Mouse (Mus musculus) liver, embryonic 14.5 days (tissue): ENCODE data around the gene Ppp2r5b. TPM values are rescaled to one million over a fixed set of nuclear protein-coding genes. Genes with fewer than 3 reads are reported as not detected.

Source experiments
- ATAC-seq: fragments of 200-750 bp; cut with Nextera tagmentation; 2 replicates; pipeline ENCODE4 v1.8.0; 2017; ENCODE audit warnings: moderate number of reproducible peaks, mild to moderate bottlenecking, moderate library complexity; ENCODE audit not compliant: insufficient read depth
- DNase-seq, 3 experiments: peaks; one replicate each; pipeline ENCODE4 v3.0.0-alpha.2; 2012 to 2013; ENCODE audit warnings: low read depth in 3 of 3, low spot score in 3 of 3
- H3K27ac ChIP-seq: fragments of 300-500 bp; sonication (generic); 2 replicates; pipeline ENCODE4 v1.5.1; 2014; ENCODE audit warnings: moderate library complexity, mild to moderate bottlenecking, control low read depth, inconsistent platforms
- H3K27me3 ChIP-seq: fragments of 300-500 bp; sonication (generic); 2 replicates; pipeline ENCODE4 v1.6.1; 2014; ENCODE audit warnings: mild to moderate bottlenecking, low read length, moderate library complexity; ENCODE audit not compliant: control insufficient read depth, insufficient read depth
- H3K36me3 ChIP-seq: fragments of 300-500 bp; sonication (generic); replicated peaks from 2 replicates; pipeline ENCODE4 v1.6.1; 2014; ENCODE audit warnings: low read depth; ENCODE audit not compliant: control insufficient read depth, insufficient read depth
- H3K4me1 ChIP-seq, 2 experiments: fragments of 200-500 bp in 1 of 2; fragments of 300-500 bp in 1 of 2; sonication (generic) in 1 of 2; replicated peaks; 2 replicates each; pipeline ENCODE4 v1.6.1; 2012 to 2014; ENCODE audit warnings: antibody characterized with exemption in 1 of 2, inconsistent platforms in 1 of 2, low read length in 1 of 2; ENCODE audit not compliant: control insufficient read depth in 2 of 2, insufficient read depth in 2 of 2
- H3K4me2 ChIP-seq: fragments of 300-500 bp; sonication (generic); 2 replicates; pipeline ENCODE4 v1.6.1; 2014; ENCODE audit warnings: low read depth, mild to moderate bottlenecking, control low read depth, moderate library complexity
- H3K4me3 ChIP-seq, 2 experiments: fragments of 200-500 bp in 1 of 2; fragments of 300-500 bp in 1 of 2; sonication (generic) in 1 of 2; 2 replicates each; pipeline ENCODE4 v1.5.1; 2012 to 2014; ENCODE audit warnings: low read depth in 2 of 2, low read length in 2 of 2, mild to moderate bottlenecking in 2 of 2, control low read depth in 1 of 2, inconsistent platforms in 1 of 2, moderate library complexity in 1 of 2; ENCODE audit not compliant: insufficient read depth in 1 of 2
- H3K9ac ChIP-seq: fragments of 300-500 bp; sonication (generic); replicated peaks from 2 replicates; pipeline ENCODE4 v1.6.1; 2014; ENCODE audit warnings: mild to moderate bottlenecking, control low read depth, moderate library complexity
- H3K9me3 ChIP-seq: fragments of 300-500 bp; sonication (generic); 2 replicates; pipeline ENCODE4 v1.6.1; 2016; ENCODE audit warnings: low read length, mixed read lengths; ENCODE audit not compliant: control insufficient read depth
- CTCF ChIP-seq: IDR thresholded peaks from 2 replicates; pipeline ENCODE4 v1.5.1; 2016; ENCODE audit warnings: antibody characterized with exemption, low read depth, control low read depth
- EP300 ChIP-seq: IDR thresholded peaks from 2 replicates; pipeline ENCODE4 v1.6.1; 2016; ENCODE audit warnings: antibody characterized with exemption, low read depth
- WGBS: fragments of 180-500 bp; shearing (Covaris S2); extraction: QIAGEN DNeasy Blood & Tissue Kit; methylation state at CpG from one replicate; pipeline ENCODE4 v1.1.7; 2014; ENCODE audit not compliant: insufficient replicate concordance; 5-methylcytosine and 5-hydroxymethylcytosine counted together
- polyA plus RNA-seq, 2 experiments: library from polyadenylated mRNA; depleted of rRNA in 1 of 2; stranded (reverse) in 1 of 2; unstranded in 1 of 2; fragments of >200 nt; fragmentation: Nextera tagmentation in 1 of 2; extraction: Ambion mirVana in 1 of 2; gene quantifications; 2 replicates each; pipeline versions ENCODE4 v1.2.1 to v1.2.3; 2012 to 2014

Gene Ppp2r5b
- polyA plus RNA-seq, 2 experiments = 2.5 to 3.2 TPM

DNA sequence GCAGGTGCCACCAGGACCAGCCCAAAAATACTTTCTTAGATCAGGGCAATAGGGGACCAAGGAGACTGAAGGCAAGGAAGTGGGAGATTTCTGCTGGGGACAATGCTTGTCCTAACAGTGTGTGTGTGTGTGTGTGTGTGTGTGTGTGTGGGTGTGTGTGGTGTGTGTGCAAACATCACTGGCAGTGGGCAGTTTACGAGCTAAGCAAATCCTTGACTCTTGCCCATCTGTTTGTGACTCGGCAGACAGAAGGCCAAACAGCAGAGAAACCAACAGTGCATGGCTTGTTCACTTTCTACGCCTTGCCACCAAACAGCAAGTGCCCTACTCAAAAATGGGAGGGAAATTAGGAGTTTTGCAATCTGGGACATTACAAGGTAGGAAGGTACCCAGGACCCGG lies 37.9 kb upstream of the Ppp2r5b start:
- Histone ChIP-seq H3K4me1 (peaks cover 12 to 20% of the 10 kb centered on the region in 2 experiments), H3K9me3 (no peaks in the 10 kb centered on the region), H3K4me2 (no peak overlapping the region), H3K27me3 (no peaks in the 10 kb centered on the region), H3K36me3 (no peaks in the 10 kb centered on the region), H3K9ac (no peak overlapping the region), H3K27ac (no peak overlapping the region), H3K4me3 (no peak overlapping the region)
- 62% methylated on average over 4 of the region's 4 CpGs for WGBS
- ATAC-seq (no peak), DNase-seq (no peak)
- TF ChIP-seq EP300 (no peak), CTCF (no peak)

DNA sequence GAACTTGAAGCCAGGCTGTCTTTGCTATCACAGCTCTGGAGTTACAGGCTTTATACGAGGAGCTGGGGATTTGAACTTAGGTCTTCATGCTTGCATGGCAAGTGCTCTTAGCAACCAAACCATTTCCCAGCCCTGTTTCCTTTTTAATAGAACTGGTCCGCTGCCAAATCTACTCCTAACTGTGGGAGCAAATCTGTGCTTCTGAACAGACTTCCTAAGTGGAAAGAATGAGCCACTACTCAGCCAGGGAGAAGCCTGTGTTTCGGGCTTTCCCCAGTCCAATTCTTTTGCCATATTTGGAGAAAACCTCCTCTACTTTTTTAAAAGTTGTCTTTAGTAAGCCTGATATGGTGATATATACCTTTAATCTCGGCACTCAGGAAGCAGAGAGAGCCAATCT lies 37.1 kb upstream of the Ppp2r5b start:
- Histone ChIP-seq H3K9ac (no peak overlapping the region), H3K27ac (no peak overlapping the region), H3K36me3 (no peaks in the 10 kb centered on the region), H3K4me2 (no peak overlapping the region), H3K4me3 (no peak overlapping the region), H3K4me1 (peaks cover 6 to 12% of the 10 kb centered on the region in 2 experiments), H3K9me3 (no peaks in the 10 kb centered on the region), H3K27me3 (no peaks in the 10 kb centered on the region)
- TF ChIP-seq EP300 (no peak), CTCF (no peak)
- DNase-seq = no peak
- no peak for ATAC-seq
- 77% methylated on average over 4 of the region's 4 CpGs for WGBS

DNA sequence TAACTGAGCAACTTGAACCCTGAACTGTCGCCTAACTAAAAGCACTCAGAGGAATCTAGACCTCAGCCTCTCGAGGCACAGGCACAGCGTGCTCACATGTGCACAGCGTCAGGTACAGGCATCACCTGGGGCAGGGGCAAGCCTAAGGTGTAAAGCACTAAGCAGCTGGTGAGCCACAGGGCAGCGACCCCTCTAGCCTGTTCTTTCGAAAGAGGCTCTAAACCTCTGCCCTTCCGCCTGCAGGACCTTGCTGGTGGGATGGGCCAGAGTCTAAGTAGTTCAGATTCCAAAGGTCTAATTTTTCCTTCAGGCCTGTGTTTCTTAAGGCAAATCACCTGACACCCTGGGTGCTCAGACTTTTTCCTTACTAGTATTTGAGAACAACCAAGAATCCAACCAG lies 36.4 kb upstream of the Ppp2r5b start:
- H3K9ac ChIP-seq = no peak overlapping the region
- H3K4me2 ChIP-seq = no peak overlapping the region
- H3K27ac ChIP-seq = no peak overlapping the region
- H3K9me3 ChIP-seq = no peaks in the 10 kb centered on the region
- DNase-seq (no peak), ATAC-seq (no peak)
- H3K4me1 ChIP-seq = peaks cover 6 to 12% of the 10 kb centered on the region in 2 experiments
- no peak for TF ChIP-seq EP300
- TF ChIP-seq CTCF = no peak
- no peak overlapping the region for H3K4me3 ChIP-seq
- no peaks in the 10 kb centered on the region for H3K27me3 ChIP-seq
- no peaks in the 10 kb centered on the region for H3K36me3 ChIP-seq
- 67% methylated on average over 7 of the region's 7 CpGs for WGBS

DNA sequence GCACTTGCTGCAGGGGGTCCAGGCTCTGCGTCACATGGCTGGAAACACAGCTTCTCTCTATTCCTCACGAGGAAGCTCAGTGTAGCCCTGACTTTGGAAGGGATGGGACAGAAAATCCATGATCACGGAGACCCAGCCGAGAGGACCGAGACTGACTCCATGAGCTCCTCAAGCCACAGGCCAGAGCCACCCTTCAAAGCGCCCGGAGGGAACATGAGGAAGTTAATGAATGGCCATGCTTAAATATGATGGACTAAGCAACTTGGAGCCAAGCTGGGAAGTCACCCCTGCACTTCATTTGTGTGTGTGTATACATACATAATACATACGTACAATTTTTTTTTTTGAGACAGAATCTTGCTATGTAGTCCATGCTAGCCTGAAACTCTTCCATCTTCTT lies 35.5 kb upstream of the Ppp2r5b start:
- DNase-seq = no peak
- no peak for TF ChIP-seq CTCF
- Histone ChIP-seq H3K9ac (no peak overlapping the region), H3K36me3 (no peaks in the 10 kb centered on the region), H3K4me1 (peaks cover 6 to 11% of the 10 kb centered on the region in 2 experiments), H3K27ac (no peak overlapping the region), H3K9me3 (no peaks in the 10 kb centered on the region), H3K4me2 (no peak overlapping the region), H3K27me3 (no peaks in the 10 kb centered on the region), H3K4me3 (no peak overlapping the region)
- ATAC-seq = no peak
- WGBS = 67% methylated on average over 8 of the region's 8 CpGs

DNA sequence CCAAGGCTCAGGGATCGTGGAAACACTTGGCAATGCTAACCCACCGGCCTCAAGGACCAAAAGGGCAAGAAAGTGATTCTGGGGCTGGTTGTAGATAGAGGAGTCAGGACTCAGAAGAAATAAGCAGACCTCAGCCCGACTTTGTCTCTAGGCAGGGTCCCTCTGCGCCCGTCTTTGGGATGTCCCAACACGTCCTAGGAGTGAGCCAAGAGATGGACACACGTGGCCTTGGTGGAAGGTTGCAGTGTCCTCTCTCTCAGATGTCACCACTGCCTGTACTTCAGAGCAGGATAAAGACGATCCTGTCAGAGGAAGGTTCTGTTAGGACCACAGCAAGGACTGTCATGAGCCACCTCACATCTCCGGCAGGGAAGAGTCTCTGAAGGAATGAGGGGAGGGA lies 35.0 kb upstream of the Ppp2r5b start:
- H3K9ac ChIP-seq = no peak overlapping the region

More for the DNA sequence above, 35.0 kb upstream of the Ppp2r5b start:
- H3K9me3 ChIP-seq = no peaks in the 10 kb centered on the region
- H3K4me3 ChIP-seq = no peak overlapping the region
- 65% methylated on average over 9 of the region's 9 CpGs for WGBS
- H3K36me3 ChIP-seq = no peaks in the 10 kb centered on the region
- peaks cover 4 to 5% of the 10 kb centered on the region in 2 experiments for H3K4me1 ChIP-seq
- no peak for TF ChIP-seq CTCF
- TF ChIP-seq EP300 = no peak
- H3K27me3 ChIP-seq = no peaks in the 10 kb centered on the region
- no peak overlapping the region for H3K4me2 ChIP-seq
- no peak for DNase-seq
- H3K27ac ChIP-seq = no peak overlapping the region
- ATAC-seq = no peak
